Mouse (Mus musculus) cortical plate, adult 2 months (tissue): ENCODE measurements around the gene Cers3. TPM values are rescaled to one million over a fixed set of nuclear protein-coding genes. Genes with fewer than 3 reads are reported as not detected.

Source experiments
- H3K27ac ChIP-seq: fragments of 200-500 bp; 2 replicates; pipeline ENCODE4 v1.5.1; 2012; ENCODE audit warnings: low read length, control low read depth, inconsistent platforms; ENCODE audit not compliant: insufficient read depth
- H3K4me1 ChIP-seq: fragments of 200-500 bp; 2 replicates; pipeline ENCODE4 v1.6.1; 2011; ENCODE audit warnings: low read length; ENCODE audit not compliant: control insufficient read depth, insufficient read depth
- H3K4me3 ChIP-seq: fragments of 200-500 bp; 2 replicates; pipeline ENCODE4 v1.5.1; 2011; ENCODE audit warnings: mild to moderate bottlenecking, low read length, control low read depth; ENCODE audit not compliant: insufficient read depth
- CTCF ChIP-seq: fragments of 200-500 bp; IDR thresholded peaks from 2 replicates; pipeline ENCODE4 v1.5.1; 2011; ENCODE audit warnings: mild to moderate bottlenecking, control low read depth, low read length; ENCODE audit not compliant: insufficient read depth; ENCODE audit errors: extremely low read depth
- POLR2A ChIP-seq: fragments of 200-500 bp; IDR thresholded peaks from 2 replicates; pipeline ENCODE4 v1.6.1; 2011; ENCODE audit warnings: mild to moderate bottlenecking, low read length, control low read depth; ENCODE audit not compliant: insufficient read depth; ENCODE audit errors: extremely low read depth
- polyA plus RNA-seq: library from polyadenylated mRNA; depleted of rRNA; stranded (reverse); fragments of >200 nt; gene quantifications from 2 replicates; pipeline ENCODE4 v1.2.3, GENCODE M21; 2012; rRNA removed

The Cers3 gene
- polyA plus RNA-seq, 1 experiment: 0.58 TPM

DNA sequence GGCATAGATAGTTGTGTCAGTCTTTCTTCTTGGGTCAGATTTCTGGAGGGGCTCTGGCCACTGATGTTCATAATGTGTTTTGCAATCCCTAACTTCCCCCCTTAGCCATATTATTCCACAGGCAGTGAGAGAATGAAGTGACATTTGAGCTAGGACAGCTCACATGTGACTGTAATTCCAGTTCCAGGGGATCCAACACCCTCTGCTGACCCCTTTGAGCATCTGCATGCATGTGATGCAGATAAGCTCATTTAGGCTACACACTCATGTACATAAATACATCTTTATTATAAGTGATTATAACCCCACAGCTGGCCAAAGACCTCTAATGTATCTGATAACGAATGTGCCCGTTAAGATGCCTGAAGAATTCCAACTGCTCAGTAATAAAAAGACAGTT is 129.9 kb downstream of the Cers3 start:
- H3K4me1 ChIP-seq: peaks cover 6% of the 10 kb centered on the region
- H3K4me3 ChIP-seq: no peak overlapping the region
- no peak overlapping the region for H3K27ac ChIP-seq
- TF ChIP-seq CTCF: no peak
- TF ChIP-seq POLR2A: no peak

Other genes with a start within 250 kb of the Cers3 start
- gene Asb7, start 53.9 kb upstream of the Cers3 start, polyA plus RNA-seq: 9.2 and 9.7 TPM in 2 replicates
- gene Lins1, start 53.6 kb upstream of the Cers3 start, polyA plus RNA-seq: 10.0 and 10.3 TPM in 2 replicates
- 3.9 and 4.2 TPM in 2 replicates for gene Adamts17, start 96.2 kb downstream of the Cers3 start, polyA plus RNA-seq